Mouse (Mus musculus) embryonic facial prominence, embryonic 10.5 days (tissue): ENCODE results near the gene Sf3b1. TPM values are rescaled to one million over a fixed set of nuclear protein-coding genes. Genes with fewer than 3 reads are reported as not detected.
"Not testable (repeated sequence)": the region's sequence is repeated elsewhere in the genome, so short reads cannot be mapped to it uniquely, and the experiment has no call there.

Source experiments
- DNase-seq: peaks from one replicate; pipeline ENCODE4 v3.0.0-alpha.2; 2017; ENCODE audit warnings: low spot score
- H3K27ac ChIP-seq: fragments of 300-500 bp; sonication (generic); replicated peaks from 2 replicates; pipeline ENCODE4 v1.5.1; 2016; ENCODE audit warnings: mild to moderate bottlenecking
- H3K27me3 ChIP-seq: fragments of 300-500 bp; sonication (generic); replicated peaks from 2 replicates; pipeline ENCODE4 v1.6.1; 2016; ENCODE audit warnings: low read depth, mild to moderate bottlenecking; ENCODE audit not compliant: poor library complexity, severe bottlenecking
- H3K36me3 ChIP-seq: fragments of 300-500 bp; sonication (generic); replicated peaks from 2 replicates; pipeline ENCODE4 v1.6.1; 2016; ENCODE audit warnings: mild to moderate bottlenecking, moderate library complexity
- H3K4me1 ChIP-seq: fragments of 300-500 bp; sonication (generic); 2 replicates; pipeline ENCODE4 v1.6.1; 2016
- H3K4me3 ChIP-seq: fragments of 300-500 bp; sonication (generic); 2 replicates; pipeline ENCODE4 v1.5.1; 2016; ENCODE audit warnings: mild to moderate bottlenecking, moderate library complexity
- H3K9me3 ChIP-seq: fragments of 300-500 bp; sonication (generic); 2 replicates; pipeline ENCODE4 v1.6.1; 2016; ENCODE audit warnings: mild to moderate bottlenecking
- WGBS: fragments of 180-500 bp; shearing (Covaris S2); methylation state at CpG from one replicate; pipeline ENCODE4 v1.1.7; 2016; 5-methylcytosine and 5-hydroxymethylcytosine counted together
- polyA plus RNA-seq: library from polyadenylated mRNA; unstranded; fragments of >200 nt; fragmentation: Nextera tagmentation; extraction: Ambion mirVana; gene quantifications from 2 replicates; pipeline ENCODE4 v1.2.1, GENCODE M21; 2016

Gene Sf3b1
- polyA plus RNA-seq, 1 experiment from 2014 or later: 287 TPM

- no peaks in the 10 kb centered on the region for H3K27me3 ChIP-seq
- 21% methylated on average over 10 of the region's 10 CpGs for WGBS
- no peak for DNase-seq
- H3K4me3 ChIP-seq: peak overlapping the region; percentile 86
- peaks cover 6% of the 10 kb centered on the region for H3K4me1 ChIP-seq
- peaks cover 35% of the 10 kb centered on the region for H3K36me3 ChIP-seq
- H3K9me3 ChIP-seq: 0 out of 2 replicates have a peak, but pooled peaks cover 2% of the 10 kb centered on the region
- H3K27ac ChIP-seq: peak overlapping the region; percentile 98
Observed at GRCm38 (mm10) chr1:55025656-55026430, 1.4 kb downstream of the Sf3b1 start.

- peaks cover 65% of the 10 kb centered on the region for H3K36me3 ChIP-seq
- H3K27me3 ChIP-seq: no peaks in the 10 kb centered on the region
- H3K4me3 ChIP-seq: no peak overlapping the region
Observed at GRCm38 (mm10) chr1:55021907-55022306, 5.4 kb downstream of the Sf3b1 start.

GRCm38 (mm10) chr1:55012513-55012912, 14.8 kb downstream of the Sf3b1 start:
- 72% methylated on average over 3 of the region's 3 CpGs for WGBS
- no peaks in the 10 kb centered on the region for H3K9me3 ChIP-seq
- H3K36me3 ChIP-seq: peaks cover 99% of the 10 kb centered on the region
- DNase-seq: no peak
- no peak overlapping the region for H3K4me3 ChIP-seq
- no peak overlapping the region for H3K27ac ChIP-seq
- H3K27me3 ChIP-seq: no peaks in the 10 kb centered on the region
- H3K4me1 ChIP-seq: no peaks in the 10 kb centered on the region

More at GRCm38 (mm10) chr1:55021907-55022306, 5.4 kb downstream of the Sf3b1 start:
- Histone ChIP-seq H3K27ac (no peak overlapping the region), H3K4me1 (peaks cover 6% of the 10 kb centered on the region), H3K9me3 (0 out of 2 replicates have a peak, but pooled peaks cover 2% of the 10 kb centered on the region)
- no peak for DNase-seq

- WGBS: 80% methylated on average over 2 of the region's 2 CpGs
- H3K4me3 ChIP-seq, H3K4me1 ChIP-seq, H3K9me3 ChIP-seq, H3K27me3 ChIP-seq, DNase-seq, H3K27ac ChIP-seq: not testable (repeated sequence)
- peaks cover 99% of the 10 kb centered on the region for H3K36me3 ChIP-seq
Observed at GRCm38 (mm10) chr1:55008313-55008712, 19.0 kb downstream of the Sf3b1 start.

- no peaks in the 10 kb centered on the region for H3K9me3 ChIP-seq
- no peaks in the 10 kb centered on the region for H3K4me1 ChIP-seq
- WGBS: 94% methylated on average over 5 of the region's 5 CpGs
- DNase-seq: no peak
- no peak overlapping the region for H3K4me3 ChIP-seq
- peaks cover 99% of the 10 kb centered on the region for H3K36me3 ChIP-seq
- H3K27me3 ChIP-seq: no peaks in the 10 kb centered on the region
- no peak overlapping the region for H3K27ac ChIP-seq
Observed at GRCm38 (mm10) chr1:54993581-54993980, 33.7 kb downstream of the Sf3b1 start.

GRCm38 (mm10) chr1:54986248-54986647, 41.0 kb downstream of the Sf3b1 start:
- H3K36me3 ChIP-seq: peaks cover 81% of the 10 kb centered on the region
- H3K27ac ChIP-seq: no peak overlapping the region
- H3K9me3 ChIP-seq: no peaks in the 10 kb centered on the region
- H3K27me3 ChIP-seq: no peaks in the 10 kb centered on the region
- 94% methylated on average over 5 of the region's 5 CpGs for WGBS
- no peak for DNase-seq
- H3K4me3 ChIP-seq: no peak overlapping the region
- no peaks in the 10 kb centered on the region for H3K4me1 ChIP-seq

GRCm38 (mm10) chr1:54985831-54986230, 41.5 kb downstream of the Sf3b1 start:
- H3K4me3 ChIP-seq: no peak overlapping the region
- no peak overlapping the region for H3K27ac ChIP-seq
- H3K27me3 ChIP-seq: no peaks in the 10 kb centered on the region
- peaks cover under 1% of the 10 kb centered on the region; the same call in 1 of the 2 replicates for H3K4me1 ChIP-seq
- no peaks in the 10 kb centered on the region for H3K9me3 ChIP-seq
- H3K36me3 ChIP-seq: peaks cover 76% of the 10 kb centered on the region
- DNase-seq: no peak
- 93% methylated on average over 3 of the region's 3 CpGs for WGBS

- no peak for DNase-seq
- 93% methylated on average over 7 of the region's 7 CpGs for WGBS
- Histone ChIP-seq H3K4me1 (peaks cover 14% of the 10 kb centered on the region), H3K9me3 (no peaks in the 10 kb centered on the region), H3K4me3 (no peak overlapping the region), H3K27ac (no peak overlapping the region), H3K36me3 (peaks cover 60% of the 10 kb centered on the region), H3K27me3 (no peaks in the 10 kb centered on the region)
Observed at GRCm38 (mm10) chr1:54984154-54984553, 43.1 kb downstream of the Sf3b1 start.

- no peak for DNase-seq
- Histone ChIP-seq H3K27ac (no peak overlapping the region), H3K27me3 (no peaks in the 10 kb centered on the region), H3K4me3 (no peak overlapping the region), H3K9me3 (no peaks in the 10 kb centered on the region), H3K4me1 (peaks cover 14% of the 10 kb centered on the region), H3K36me3 (peaks cover 54% of the 10 kb centered on the region)
- 68% methylated on average over 3 of the region's 3 CpGs for WGBS
Observed at GRCm38 (mm10) chr1:54983339-54983738, 43.9 kb downstream of the Sf3b1 start.

GRCm38 (mm10) chr1:54982636-54983035, 44.6 kb downstream of the Sf3b1 start:
- no peaks in the 10 kb centered on the region for H3K27me3 ChIP-seq
- H3K36me3 ChIP-seq: peaks cover 47% of the 10 kb centered on the region
- H3K9me3 ChIP-seq: no peaks in the 10 kb centered on the region
- peaks cover 14% of the 10 kb centered on the region for H3K4me1 ChIP-seq
- no peak overlapping the region for H3K27ac ChIP-seq
- no peak for DNase-seq
- no peak overlapping the region for H3K4me3 ChIP-seq
- 90% methylated on average over 3 of the region's 3 CpGs for WGBS

- no peak for DNase-seq
- Histone ChIP-seq H3K9me3 (no peaks in the 10 kb centered on the region), H3K4me1 (peaks cover 14% of the 10 kb centered on the region), H3K36me3 (peaks cover 15% of the 10 kb centered on the region), H3K27me3 (no peaks in the 10 kb centered on the region), H3K4me3 (no peak overlapping the region), H3K27ac (no peak overlapping the region)
- 52% methylated on average over 1 of the region's 1 CpGs for WGBS
Observed at GRCm38 (mm10) chr1:54979226-54979984, 47.9 kb downstream of the Sf3b1 start.

GRCm38 (mm10) chr1:54971687-54972404, 55.4 kb downstream of the Sf3b1 start:
- 62% methylated on average over 5 of the region's 5 CpGs for WGBS
- peak; percentile 70 for DNase-seq
- Histone ChIP-seq H3K4me3 (no peak overlapping the region), H3K27me3 (no peaks in the 10 kb centered on the region), H3K9me3 (0 out of 2 replicates have a peak, but pooled peaks cover 7% of the 10 kb centered on the region), H3K4me1 (peaks cover 32% of the 10 kb centered on the region), H3K36me3 (no peaks in the 10 kb centered on the region), H3K27ac (peak overlapping the region; percentile 76)
